Comparison of ENCODE assay signal across 9 mouse cellular contexts in the genomic region with DNA sequence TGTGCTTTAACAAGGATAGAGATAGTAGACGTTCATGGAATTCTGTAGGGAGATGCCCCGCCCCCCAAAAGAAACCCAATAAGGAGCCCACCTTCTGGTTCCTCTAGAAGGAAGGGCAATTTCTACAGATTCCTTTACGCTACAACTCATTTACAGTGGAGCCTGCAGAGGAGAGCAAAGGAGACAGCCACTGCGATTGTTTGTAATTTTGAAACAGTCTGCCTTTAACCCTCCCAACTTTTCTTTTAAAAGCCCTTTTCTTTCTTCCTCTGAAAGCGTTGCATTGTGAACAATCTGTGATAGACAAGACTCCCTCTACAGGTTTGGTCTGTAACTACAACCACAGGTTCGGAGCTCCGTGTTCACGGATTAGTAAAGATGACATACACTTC. TPM values are rescaled to one million over a fixed set of nuclear protein-coding genes. Genes with fewer than 3 reads are reported as not detected.
A peak's percentile ranks its signal among the peaks of the same experiment; 100 is the strongest.
DNase-seq lines count a peak whose midpoint lies in the region; ATAC-seq and TF ChIP-seq lines count a peak whose summit lies in the region.
"Had no signal": no experiment of that assay in that cellular context is flagged by ENCODE, and none has a peak within 500 bp of the region (broad histone marks: within the 10 kb centered on the region; RNA-seq: fewer than 3 reads in every experiment).

No protein-coding gene starts in this region.

- H3K36me3 ChIP-seq in heart, adult 2 months (ENCODE audit: control insufficient read depth, insufficient read depth, low read length) = no peaks in the 10 kb centered on the region
- H3K36me3 ChIP-seq in forebrain, embryonic 11.5 days (ENCODE audit: control insufficient read depth, insufficient read depth, low read length) = no peaks in the 10 kb centered on the region
- no peaks in the 10 kb centered on the region for H3K36me3 ChIP-seq in hindbrain, postnatal 0 days (ENCODE audit: insufficient read depth, low read length)
- no peaks in the 10 kb centered on the region for H3K36me3 ChIP-seq in limb, embryonic 12.5 days
- no peaks in the 10 kb centered on the region for H3K36me3 ChIP-seq in midbrain, embryonic 12.5 days

- peak overlapping the region; percentile 61 for H3K4me3 ChIP-seq in heart, adult 2 months
- H3K4me3 ChIP-seq in forebrain, embryonic 11.5 days (ENCODE audit: low read depth, low read length) = peak overlapping the region; percentile 82
- H3K4me3 ChIP-seq in hindbrain, postnatal 0 days (ENCODE audit: low read length) = peak overlapping the region; percentile 63
- H3K4me3 ChIP-seq in limb, embryonic 12.5 days (replicated peaks) = peak overlapping the region; percentile 89
- H3K4me3 ChIP-seq in midbrain, embryonic 12.5 days = peak overlapping the region; percentile 92

- TF ChIP-seq CTCF in heart, adult 2 months (IDR thresholded peaks at IDR 0.05) = peak; percentile 92
- TF ChIP-seq CTCF in hindbrain, postnatal 0 days (IDR thresholded peaks at IDR 0.05; ENCODE audit: low read depth) = peak; percentile 81

- H3K27ac ChIP-seq in heart, adult 2 months = no peak overlapping the region
- peak overlapping the region; percentile 92 for H3K27ac ChIP-seq in forebrain, embryonic 11.5 days (ENCODE audit: low read depth, low read length)
- peak overlapping the region; percentile 77; the same call in 1 of the 2 replicates for H3K27ac ChIP-seq in hindbrain, postnatal 0 days
- peak overlapping the region; percentile 96 for H3K27ac ChIP-seq in limb, embryonic 12.5 days
- H3K27ac ChIP-seq in midbrain, embryonic 12.5 days (replicated peaks) = peak overlapping the region; percentile 97

- under 1% methylated on average over 8 of the region's 8 CpGs for WGBS in heart, adult 2 months
- WGBS in forebrain, embryonic 11.5 days = under 1% methylated on average over 8 of the region's 8 CpGs
- WGBS in hindbrain, postnatal 0 days = under 1% methylated on average over 8 of the region's 8 CpGs
- under 1% methylated on average over 8 of the region's 8 CpGs for WGBS in limb, embryonic 12.5 days
- 0% methylated on average over 8 of the region's 8 CpGs for WGBS in midbrain, embryonic 12.5 days

- peak overlapping the region; percentile 100 for H3K4me2 ChIP-seq in forebrain, embryonic 11.5 days (ENCODE audit: low read depth, low read length, severe bottlenecking)
- peak overlapping the region; percentile 99 for H3K4me2 ChIP-seq in hindbrain, postnatal 0 days (ENCODE audit: low read depth, low read length)
- peak overlapping the region; percentile 91 for H3K4me2 ChIP-seq in limb, embryonic 12.5 days
- H3K4me2 ChIP-seq in midbrain, embryonic 12.5 days (replicated peaks) = peak overlapping the region; percentile 94

- H3K9me3 ChIP-seq in forebrain, embryonic 11.5 days (ENCODE audit: control insufficient read depth, low read length) = no peaks in the 10 kb centered on the region
- no peaks in the 10 kb centered on the region for H3K9me3 ChIP-seq in hindbrain, postnatal 0 days (ENCODE audit: low read length)
- no peaks in the 10 kb centered on the region for H3K9me3 ChIP-seq in limb, embryonic 12.5 days
- H3K9me3 ChIP-seq in midbrain, embryonic 12.5 days = no peaks in the 10 kb centered on the region

- H3K9ac ChIP-seq in heart, adult 2 months (ENCODE audit: low read depth, low read length) = no peak overlapping the region
- peak overlapping the region; percentile 88 for H3K9ac ChIP-seq in forebrain, embryonic 11.5 days (ENCODE audit: low read length)
- peak overlapping the region; percentile 70; the same call in 1 of the 2 replicates for H3K9ac ChIP-seq in hindbrain, postnatal 0 days (replicated peaks; ENCODE audit: low read length)
- peak overlapping the region; percentile 87 for H3K9ac ChIP-seq in limb, embryonic 12.5 days (replicated peaks)
- peak overlapping the region; percentile 95 for H3K9ac ChIP-seq in midbrain, embryonic 12.5 days (replicated peaks)

- no peak for TF ChIP-seq POLR2A in heart, adult 2 months (IDR thresholded peaks at IDR 0.05; ENCODE audit: insufficient read depth, low read depth, low read length)

- H3K79me2 ChIP-seq in heart, adult 2 months (replicated peaks; ENCODE audit: control insufficient read depth, insufficient read depth, low read length) = no peaks in the 10 kb centered on the region; the same call in 1 of the 2 replicates

- no peak for TF ChIP-seq EP300 in heart, adult 2 months (IDR thresholded peaks at IDR 0.05; ENCODE audit: insufficient read depth, low read depth, low read length)

- H3K4me1 ChIP-seq in heart, adult 2 months (ENCODE audit: control insufficient read depth, insufficient read depth, low read length) = peaks cover 6% of the 10 kb centered on the region
- H3K4me1 ChIP-seq in forebrain, embryonic 11.5 days (replicated peaks; ENCODE audit: control insufficient read depth, insufficient read depth, low read length) = peaks cover 10% of the 10 kb centered on the region; the same call in 1 of the 2 replicates
- peaks cover 16% of the 10 kb centered on the region for H3K4me1 ChIP-seq in hindbrain, postnatal 0 days (ENCODE audit: insufficient read depth, low read length)
- H3K4me1 ChIP-seq in limb, embryonic 12.5 days (replicated peaks) = peaks cover 31% of the 10 kb centered on the region
- H3K4me1 ChIP-seq in midbrain, embryonic 12.5 days = peaks cover 28% of the 10 kb centered on the region

- no peaks in the 10 kb centered on the region for H3K27me3 ChIP-seq in heart, adult 2 months (ENCODE audit: control insufficient read depth, insufficient read depth, low read length)
- no peaks in the 10 kb centered on the region for H3K27me3 ChIP-seq in forebrain, embryonic 11.5 days (ENCODE audit: control insufficient read depth, insufficient read depth, low read length)
- no peaks in the 10 kb centered on the region for H3K27me3 ChIP-seq in hindbrain, postnatal 0 days (ENCODE audit: insufficient read depth, low read length)
- no peaks in the 10 kb centered on the region for H3K27me3 ChIP-seq in limb, embryonic 12.5 days
- H3K27me3 ChIP-seq in midbrain, embryonic 12.5 days = peaks cover 5% of the 10 kb centered on the region; the same call in 1 of the 2 replicates

- no peak for DNase-seq in heart, adult 2 months
- DNase-seq in heart, adult 11 months = no peak
- peak; percentile 89 for DNase-seq in brain, adult 2 months (ENCODE audit: low read depth, low spot score)
- no peak for DNase-seq in forebrain, embryonic 11.5 days (ENCODE audit: low spot score)
- peak; percentile 91 for DNase-seq in hindbrain, postnatal 0 days (ENCODE audit: low spot score)
- peak; percentile 51 for DNase-seq in telencephalon, adult 2 months (ENCODE audit: low read depth, low spot score)

- ATAC-seq in forebrain, embryonic 11.5 days (replicated peaks; ENCODE audit: low FRiP score) = no peak
- no peak for ATAC-seq in hindbrain, postnatal 0 days
- no peak for ATAC-seq in limb, embryonic 12.5 days (ENCODE audit: insufficient number of reproducible peaks, insufficient read depth, low FRiP score, low TSS enrichment, low read depth)
- ATAC-seq in midbrain, embryonic 12.5 days (ENCODE audit: low FRiP score, low read depth) = no peak

- intact Hi-C loops in heart, adult 2 months (cut with DNase I) = loop anchor here (5.0 kb wide), 1 partner anchor 284 kb away; a partner anchor contains a TSS

RNA-seq across cellular contexts. Expression of a gene that starts 46.6 kb away (rescaled TPM):
- total RNA-seq in heart, adult 2 months (2021) = not detected
- polyA plus RNA-seq in heart, adult 2 months (2012; rRNA removed) = not detected in 2 replicates
- polyA plus RNA-seq in forebrain, embryonic 11.5 days (2014; fragmentation: Nextera tagmentation; extraction: Ambion mirVana) = not detected in 2 replicates
- not detected in 2 replicates for total RNA-seq in hindbrain, postnatal 0 days (2014; rRNA removed)
- not detected in 2 replicates for polyA plus RNA-seq in hindbrain, postnatal 0 days (2015; fragmentation: Nextera tagmentation; extraction: Ambion mirVana)
- polyA plus RNA-seq in limb, embryonic 12.5 days (2016; fragmentation: Nextera tagmentation; extraction: Ambion mirVana) = not detected in 2 replicates
- polyA plus RNA-seq in midbrain, embryonic 12.5 days (2016; fragmentation: Nextera tagmentation; extraction: Ambion mirVana) = not detected in 2 replicates
- total RNA-seq: adrenal gland, postnatal 36 days had no signal

Comparison
In these comparisons a context has a peak if more than half of its experiments do, and no peak if none do; other contexts are left out.
1. DNase-seq: peak in brain, adult 2 months (single experiment), hindbrain, postnatal 0 days (single experiment) and telencephalon, adult 2 months (single experiment); none in heart, adult 2 months (0 of 2), heart, adult 11 months (single experiment) and forebrain, embryonic 11.5 days (single experiment).
2. Peak in every context shown above with its lines, with median percentiles within 50 percentile points of each other: H3K4me3 ChIP-seq and H3K4me2 ChIP-seq.